Mouse (Mus musculus) stomach, postnatal 0 days (tissue): ENCODE measurements around the gene Arhgap6. TPM values are rescaled to one million over a fixed set of nuclear protein-coding genes. Genes with fewer than 3 reads are reported as not detected.

Experiments
- ATAC-seq: fragments of 200-750 bp; cut with Nextera tagmentation; 2 replicates; pipeline ENCODE4 v1.8.0; 2017; ENCODE audit not compliant: low FRiP score, low TSS enrichment
- DNase-seq: peaks from one replicate; pipeline ENCODE4 v3.0.0-alpha.2; 2016; ENCODE audit warnings: low spot score
- H3K27ac ChIP-seq: fragments of 300-500 bp; sonication (generic); replicated peaks from 2 replicates; pipeline ENCODE4 v1.5.1; 2014; ENCODE audit warnings: mild to moderate bottlenecking, control low read depth
- H3K27me3 ChIP-seq: fragments of 300-500 bp; sonication (generic); 2 replicates; pipeline ENCODE4 v1.6.1; 2014; ENCODE audit warnings: low read length; ENCODE audit not compliant: control insufficient read depth, insufficient read depth
- H3K36me3 ChIP-seq: fragments of 300-500 bp; sonication (generic); 2 replicates; pipeline ENCODE4 v1.6.1; 2014; ENCODE audit warnings: low read length, mixed read lengths; ENCODE audit not compliant: control insufficient read depth, insufficient read depth
- H3K4me1 ChIP-seq: fragments of 300-500 bp; sonication (generic); replicated peaks from 2 replicates; pipeline ENCODE4 v1.6.1; 2014; ENCODE audit warnings: antibody characterized with exemption; ENCODE audit not compliant: control insufficient read depth, insufficient read depth
- H3K4me2 ChIP-seq: fragments of 300-500 bp; sonication (generic); replicated peaks from 2 replicates; pipeline ENCODE4 v1.6.1; 2014; ENCODE audit warnings: low read depth, mild to moderate bottlenecking, control low read depth, moderate library complexity
- H3K4me3 ChIP-seq: fragments of 300-500 bp; sonication (generic); 2 replicates; pipeline ENCODE4 v1.5.1; 2014; ENCODE audit warnings: low read depth, low read length, control low read depth
- H3K9ac ChIP-seq: fragments of 300-500 bp; sonication (generic); 2 replicates; pipeline ENCODE4 v1.6.1; 2014; ENCODE audit warnings: mild to moderate bottlenecking, low read length, control low read depth, mixed read lengths
- H3K9me3 ChIP-seq: fragments of 300-500 bp; sonication (generic); 2 replicates; pipeline ENCODE4 v1.6.1; 2016; ENCODE audit warnings: low read length; ENCODE audit not compliant: control insufficient read depth
- CTCF ChIP-seq: IDR thresholded peaks from 2 replicates; pipeline ENCODE4 v1.5.1; 2016; ENCODE audit warnings: antibody characterized with exemption, low read depth, mild to moderate bottlenecking, moderate library complexity
- EP300 ChIP-seq: optimal IDR thresholded peaks from 2 replicates; pipeline ENCODE3; 2016; ENCODE audit warnings: antibody characterized with exemption
- WGBS: fragments of 180-500 bp; shearing (Covaris S2); extraction: QIAGEN DNeasy Blood & Tissue Kit; methylation state at CpG from one replicate; pipeline ENCODE4 v1.1.7; 2014; 5-methylcytosine and 5-hydroxymethylcytosine counted together
- polyA plus RNA-seq: library from polyadenylated mRNA; unstranded; fragments of >200 nt; fragmentation: Nextera tagmentation; extraction: Ambion mirVana; gene quantifications from 2 replicates; pipeline ENCODE4 v1.2.1, GENCODE M21; 2015

The Arhgap6 gene
- polyA plus RNA-seq, 1 experiment from 2014 or later, result 5.0 TPM

GRCm38 (mm10) chrX:169173796-169174195, 378.9 kb downstream of the Arhgap6 start:
- no peaks in the 10 kb centered on the region for H3K9me3 ChIP-seq
- H3K4me2 ChIP-seq, result no peak overlapping the region
- no peak overlapping the region for H3K27ac ChIP-seq
- no peak overlapping the region for H3K4me3 ChIP-seq
- no peaks in the 10 kb centered on the region for H3K36me3 ChIP-seq
- ATAC-seq (no peak), DNase-seq (peak; percentile 14)
- 33% methylated on average over 1 of the region's 1 CpGs for WGBS
- no peak overlapping the region for H3K9ac ChIP-seq
- H3K4me1 ChIP-seq, result no peaks in the 10 kb centered on the region
- no peak for TF ChIP-seq EP300
- no peak for TF ChIP-seq CTCF
- H3K27me3 ChIP-seq, result no peaks in the 10 kb centered on the region

DNA sequence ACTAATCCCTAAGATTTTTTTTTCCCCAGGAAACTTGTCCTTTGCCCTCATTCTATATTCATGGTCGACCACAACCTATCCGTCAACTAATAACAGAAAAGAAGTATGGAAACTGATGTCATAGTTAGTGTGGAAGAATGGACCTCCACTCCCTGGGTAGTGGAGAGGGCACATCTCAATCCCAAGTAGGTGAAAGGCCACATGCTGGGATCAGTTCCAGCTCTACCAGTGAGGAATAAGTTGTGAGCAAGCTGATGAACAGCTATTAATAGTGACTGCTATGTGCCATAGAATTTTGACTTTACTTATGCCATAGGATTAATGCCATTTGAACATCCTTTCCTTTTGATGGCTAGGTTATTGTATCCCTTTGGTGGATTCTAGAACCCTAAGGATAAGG, 383.7 kb downstream of the Arhgap6 start:
- TF ChIP-seq EP300 (no peak), CTCF (no peak)
- Histone ChIP-seq H3K4me3 (no peak overlapping the region), H3K36me3 (no peaks in the 10 kb centered on the region), H3K27ac (no peak overlapping the region), H3K9ac (no peak overlapping the region), H3K9me3 (no peaks in the 10 kb centered on the region), H3K4me1 (no peaks in the 10 kb centered on the region), H3K27me3 (no peaks in the 10 kb centered on the region), H3K4me2 (no peak overlapping the region)
- DNase-seq, result no peak
- WGBS, result 72% methylated on average over 2 of the region's 2 CpGs
- ATAC-seq, result no peak

- Histone ChIP-seq H3K9me3 (no peaks in the 10 kb centered on the region), H3K36me3 (no peaks in the 10 kb centered on the region), H3K4me3 (no peak within 1 kb of the TSS), H3K4me1 (no peaks in the 10 kb centered on the region), H3K9ac (no peak within 1 kb of the TSS), H3K27ac (no peak within 1 kb of the TSS), H3K4me2 (no peak within 1 kb of the TSS), H3K27me3 (no peaks in the 10 kb centered on the region)
- ATAC-seq (no peak), DNase-seq (no peak)
- TF ChIP-seq CTCF (no peak), EP300 (no peak)
- WGBS, result 80% methylated on average over 5 of the region's 5 CpGs
Measured at GRCm38 (mm10) chrX:169187100-169187499, 392.2 kb downstream of the Arhgap6 start, which contains the start of gene Amelx. Gene Amelx, minus strand, starts transcription at chrX:169187200.

DNA sequence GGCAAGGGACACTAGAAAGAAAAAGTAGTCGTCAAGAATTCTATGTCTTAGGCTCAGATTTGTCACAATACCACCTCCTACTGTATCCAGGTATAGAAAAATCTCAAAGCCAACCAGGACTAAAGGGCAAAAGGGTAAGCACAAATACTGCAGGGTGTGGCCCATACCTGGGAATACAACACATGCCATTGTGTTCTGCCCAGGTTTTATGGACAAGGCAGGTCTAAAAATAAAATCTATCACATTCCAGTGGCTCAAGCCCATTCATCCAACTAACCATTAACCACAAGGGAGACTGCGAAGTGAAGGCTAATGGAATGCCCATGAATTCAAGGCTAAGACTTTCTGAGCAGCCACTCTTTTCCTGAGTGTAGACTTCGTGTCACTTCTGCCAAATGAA, 415.1 kb downstream of the Arhgap6 start:
- Histone ChIP-seq H3K4me1 (no peaks in the 10 kb centered on the region), H3K4me3 (no peak overlapping the region), H3K27ac (no peak overlapping the region), H3K9me3 (no peaks in the 10 kb centered on the region), H3K4me2 (no peak overlapping the region), H3K9ac (no peak overlapping the region), H3K27me3 (no peaks in the 10 kb centered on the region), H3K36me3 (no peaks in the 10 kb centered on the region)
- peak; percentile 74; the same call in 1 of the 2 replicates for ATAC-seq
- DNase-seq, result peak; percentile 17
- 57% methylated on average over 3 of the region's 3 CpGs for WGBS
- no peak for TF ChIP-seq EP300
- TF ChIP-seq CTCF, result no peak

DNA sequence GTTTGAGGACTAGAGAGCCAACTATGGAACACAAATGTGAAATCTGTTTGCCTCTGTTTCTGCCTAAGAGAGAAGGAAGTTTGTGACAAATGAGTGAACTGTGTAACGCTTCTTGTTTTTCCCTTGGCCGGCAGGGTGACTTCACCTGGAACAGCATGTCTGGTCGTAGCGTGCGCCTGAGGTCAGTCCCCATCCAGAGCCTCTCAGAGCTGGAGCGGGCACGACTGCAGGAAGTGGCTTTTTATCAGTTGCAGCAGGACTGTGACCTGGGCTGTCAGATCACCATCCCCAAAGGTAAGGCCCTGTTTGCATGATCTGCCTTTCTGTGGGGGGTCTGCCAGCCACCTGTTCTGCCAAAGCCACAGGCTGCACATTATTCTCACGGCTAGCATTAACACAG, 425.2 kb downstream of the Arhgap6 start:
- H3K9ac ChIP-seq, result no peak overlapping the region
- TF ChIP-seq CTCF, result no peak
- no peak for TF ChIP-seq EP300
- H3K27ac ChIP-seq, result no peak overlapping the region
- ATAC-seq (no peak), DNase-seq (peak; percentile 15)
- H3K4me3 ChIP-seq, result no peak overlapping the region
- H3K9me3 ChIP-seq, result no peaks in the 10 kb centered on the region
- WGBS, result 50% methylated on average over 8 of the region's 8 CpGs
- no peaks in the 10 kb centered on the region for H3K4me1 ChIP-seq
- no peaks in the 10 kb centered on the region for H3K36me3 ChIP-seq
- H3K4me2 ChIP-seq, result no peak overlapping the region
- no peaks in the 10 kb centered on the region for H3K27me3 ChIP-seq

GRCm38 (mm10) chrX:169222357-169223062, 427.6 kb downstream of the Arhgap6 start:
- Histone ChIP-seq H3K4me3 (no peak overlapping the region), H3K4me2 (no peak overlapping the region), H3K27ac (no peak overlapping the region), H3K9ac (no peak overlapping the region), H3K4me1 (no peaks in the 10 kb centered on the region), H3K9me3 (no peaks in the 10 kb centered on the region), H3K27me3 (no peaks in the 10 kb centered on the region), H3K36me3 (no peaks in the 10 kb centered on the region)
- TF ChIP-seq CTCF (no peak), EP300 (no peak)
- WGBS, result 49% methylated on average over 3 of the region's 3 CpGs
- no peak for DNase-seq
- ATAC-seq, result no peak
